Mouse (Mus musculus): ENCODE results near the gene Abcb1b.

GRCm38 (mm10) chr5:8868019-8868418 lies 70.1 kb downstream of the Abcb1b start:
- TF ChIP-seq CTCF (IDR thresholded peaks at IDR 0.05; ENCODE audit: extremely low read depth, insufficient read depth, insufficient read length, insufficient replicate concordance) (peak; percentile 31; the same call in 1 of the 2 replicates), POLR2A (IDR thresholded peaks at IDR 0.05; ENCODE audit: low read depth, low read length) (no peak)

Measured in spleen, adult 2 months (tissue).